Mouse (Mus musculus) intestine, embryonic 16.5 days (tissue): ENCODE data around the gene Zfp663. TPM values are rescaled to one million over a fixed set of nuclear protein-coding genes. Genes with fewer than 3 reads are reported as not detected.
A peak's percentile ranks its signal among the peaks of the same experiment; 100 is the strongest.

Experiments
- ATAC-seq: fragments of 200-750 bp; cut with Nextera tagmentation; 2 replicates; pipeline ENCODE4 v1.8.0; 2017; ENCODE audit warnings: moderate TSS enrichment, moderate library complexity
- H3K27ac ChIP-seq: fragments of 300-500 bp; sonication (generic); 2 replicates; pipeline ENCODE4 v1.5.1; 2014; ENCODE audit warnings: mild to moderate bottlenecking, low read length
- H3K27me3 ChIP-seq: fragments of 300-500 bp; sonication (generic); replicated peaks from 2 replicates; pipeline ENCODE4 v1.6.1; 2014; ENCODE audit warnings: low read length, control low read depth, mixed read lengths; ENCODE audit not compliant: control insufficient read depth, insufficient read depth
- H3K36me3 ChIP-seq: fragments of 300-500 bp; sonication (generic); 2 replicates; pipeline ENCODE4 v1.6.1; 2014; ENCODE audit warnings: low read length, control low read depth; ENCODE audit not compliant: control insufficient read depth, insufficient read depth
- H3K4me1 ChIP-seq: fragments of 300-500 bp; sonication (generic); 2 replicates; pipeline ENCODE4 v1.6.1; 2014; ENCODE audit warnings: low read length, control low read depth, mixed read lengths; ENCODE audit not compliant: control insufficient read depth, insufficient read depth
- H3K4me2 ChIP-seq: fragments of 300-500 bp; sonication (generic); 2 replicates; pipeline ENCODE4 v1.6.1; 2014; ENCODE audit warnings: low read depth, low read length, control low read depth
- H3K4me3 ChIP-seq: fragments of 300-500 bp; sonication (generic); 2 replicates; pipeline ENCODE4 v1.5.1; 2014; ENCODE audit warnings: mild to moderate bottlenecking, low read length
- H3K9ac ChIP-seq: fragments of 300-500 bp; sonication (generic); 2 replicates; pipeline ENCODE4 v1.6.1; 2014; ENCODE audit warnings: low read depth, low read length
- H3K9me3 ChIP-seq: fragments of 300-500 bp; sonication (generic); 2 replicates; pipeline ENCODE4 v1.6.1; 2016; ENCODE audit warnings: low read length, control low read depth; ENCODE audit not compliant: control insufficient read depth
- WGBS: fragments of 180-500 bp; shearing (Covaris S2); extraction: QIAGEN DNeasy Blood & Tissue Kit; methylation state at CpG from one replicate; pipeline ENCODE4 v1.1.7; 2014; 5-methylcytosine and 5-hydroxymethylcytosine counted together
- polyA plus RNA-seq: library from polyadenylated mRNA; unstranded; fragments of >200 nt; fragmentation: Nextera tagmentation; extraction: Ambion mirVana; gene quantifications from 2 replicates; pipeline ENCODE4 v1.2.1, GENCODE M21; 2015

The Zfp663 gene
- polyA plus RNA-seq, 1 experiment from 2014 or later, result 0.64 TPM

DNA sequence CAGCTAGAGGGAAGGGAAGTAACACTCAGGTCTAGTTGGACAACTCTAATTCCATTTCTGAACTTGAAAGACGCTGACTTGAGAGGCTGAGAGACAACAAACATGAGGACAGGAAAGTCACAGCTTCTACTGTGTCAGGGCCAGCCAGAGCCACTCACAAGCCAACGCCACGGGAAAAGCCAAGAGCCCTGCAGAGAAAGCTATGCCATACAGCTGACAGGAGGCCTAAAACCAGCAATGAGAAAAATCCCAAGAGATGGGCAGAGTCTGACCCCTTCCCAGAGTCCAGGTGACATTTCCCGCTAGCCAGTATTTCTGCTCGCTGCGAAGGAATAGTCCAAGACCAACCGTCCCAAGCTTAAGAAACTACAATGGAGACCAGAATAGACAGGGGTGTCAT lies 49.6 kb downstream of the Zfp663 start:
- Histone ChIP-seq H3K27me3 (no peaks in the 10 kb centered on the region), H3K9me3 (no peaks in the 10 kb centered on the region), H3K4me2 (no peak overlapping the region), H3K4me3 (no peak overlapping the region), H3K27ac (peak overlapping the region; percentile 30; the same call in 1 of the 2 replicates), H3K36me3 (peaks cover 12% of the 10 kb centered on the region), H3K4me1 (peaks cover 67% of the 10 kb centered on the region), H3K9ac (no peak overlapping the region)
- 87% methylated on average over 7 of the region's 7 CpGs for WGBS
- ATAC-seq, result no peak

DNA sequence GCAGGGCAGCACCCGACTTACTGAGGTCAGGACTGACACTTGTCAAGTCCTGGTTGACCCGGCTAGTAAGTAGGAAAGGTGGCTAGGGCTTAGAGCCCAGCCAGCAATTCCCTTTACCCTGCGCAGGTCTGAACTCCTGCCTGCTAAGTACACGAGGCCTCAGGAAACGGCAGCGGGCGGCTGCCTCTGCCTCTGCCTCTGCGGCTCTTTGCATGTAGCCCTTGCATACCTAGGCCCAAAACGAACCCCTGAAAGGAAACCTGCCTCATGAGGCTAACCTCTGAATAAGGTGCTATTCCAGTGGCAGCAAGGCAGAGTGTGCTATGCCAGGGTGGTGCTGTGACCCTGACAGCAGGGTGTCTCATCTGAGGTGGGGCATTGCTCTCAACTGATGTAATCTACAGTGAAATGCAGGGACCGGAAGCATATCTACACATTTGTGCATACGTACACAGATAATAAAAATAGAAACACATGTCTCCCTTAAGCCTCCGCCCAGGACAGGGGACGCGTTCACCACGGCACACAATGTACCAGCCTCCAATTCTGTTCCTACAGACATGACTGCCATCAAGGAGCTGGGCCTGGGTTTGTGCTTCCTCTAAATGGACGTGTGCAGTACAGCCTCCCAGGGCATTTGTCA lies 50.8 kb downstream of the Zfp663 start:
- Histone ChIP-seq H3K9me3 (no peaks in the 10 kb centered on the region), H3K4me3 (no peak overlapping the region), H3K9ac (peak overlapping the region; percentile 49), H3K27me3 (no peaks in the 10 kb centered on the region), H3K4me2 (no peak overlapping the region), H3K4me1 (peaks cover 57% of the 10 kb centered on the region), H3K27ac (peak overlapping the region; percentile 55), H3K36me3 (peaks cover 12% of the 10 kb centered on the region)
- peak; percentile 16; the same call in 1 of the 2 replicates for ATAC-seq
- WGBS, result 46% methylated on average over 16 of the region's 16 CpGs

DNA sequence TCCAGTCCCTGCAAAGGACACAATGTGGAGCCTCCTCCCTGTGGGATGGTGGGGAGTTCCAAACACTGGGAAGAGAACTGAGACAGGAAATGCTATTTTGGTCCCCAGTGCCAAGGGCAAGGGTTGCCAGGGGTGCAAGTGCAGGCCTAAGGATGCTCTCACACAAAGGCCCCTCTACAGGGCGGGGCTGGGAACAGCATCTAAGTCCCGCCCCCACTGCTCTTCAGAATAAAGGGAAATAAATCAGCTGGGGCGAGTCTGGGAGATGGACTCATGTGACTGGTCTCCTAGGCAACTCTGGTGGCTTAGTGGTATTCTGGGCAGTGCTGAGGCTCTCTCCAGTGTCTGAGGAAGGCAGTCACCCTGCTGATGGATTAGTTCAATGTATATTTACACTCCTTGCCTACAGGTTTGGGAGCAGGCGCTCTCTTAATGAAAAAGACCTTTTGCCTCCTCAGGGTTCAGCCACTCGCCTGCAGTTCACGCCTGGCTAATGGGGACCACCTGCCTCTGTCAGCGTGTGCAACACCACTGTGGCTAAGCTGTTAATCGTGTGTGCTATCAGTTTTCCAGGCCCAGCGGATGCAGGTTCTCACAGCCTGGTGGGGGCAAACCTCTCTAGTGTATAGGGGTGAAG lies 51.6 kb downstream of the Zfp663 start:
- 21% methylated on average over 9 of the region's 9 CpGs for WGBS
- Histone ChIP-seq H3K27me3 (no peaks in the 10 kb centered on the region), H3K9me3 (no peaks in the 10 kb centered on the region), H3K36me3 (peaks cover 12% of the 10 kb centered on the region), H3K4me1 (peaks cover 52% of the 10 kb centered on the region), H3K4me3 (no peak overlapping the region), H3K9ac (peak overlapping the region; percentile 49), H3K4me2 (no peak overlapping the region), H3K27ac (peak overlapping the region; percentile 55)
- peak; percentile 64 for ATAC-seq

DNA sequence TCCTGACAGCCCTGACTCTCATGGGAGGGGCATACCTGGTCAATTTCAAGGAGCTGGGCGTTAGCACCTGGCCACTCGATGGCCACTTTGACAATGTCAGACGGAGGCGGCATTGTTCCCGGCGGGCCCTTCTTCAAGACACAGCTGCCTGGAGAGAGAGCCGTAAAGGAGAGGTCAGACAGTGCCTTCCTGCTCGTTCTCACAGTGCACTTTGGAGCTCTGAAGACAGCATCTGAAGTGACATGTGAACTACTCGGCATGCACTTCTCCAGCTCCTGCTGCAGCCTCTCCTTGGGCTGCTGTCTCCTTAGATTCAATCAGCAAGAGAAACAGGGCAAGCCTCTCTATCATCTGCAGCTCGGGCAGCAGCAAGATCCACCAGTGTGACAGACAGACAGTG lies 52.3 kb downstream of the Zfp663 start:
- peak overlapping the region; percentile 7; the same call in 1 of the 2 replicates for H3K27ac ChIP-seq

DNA sequence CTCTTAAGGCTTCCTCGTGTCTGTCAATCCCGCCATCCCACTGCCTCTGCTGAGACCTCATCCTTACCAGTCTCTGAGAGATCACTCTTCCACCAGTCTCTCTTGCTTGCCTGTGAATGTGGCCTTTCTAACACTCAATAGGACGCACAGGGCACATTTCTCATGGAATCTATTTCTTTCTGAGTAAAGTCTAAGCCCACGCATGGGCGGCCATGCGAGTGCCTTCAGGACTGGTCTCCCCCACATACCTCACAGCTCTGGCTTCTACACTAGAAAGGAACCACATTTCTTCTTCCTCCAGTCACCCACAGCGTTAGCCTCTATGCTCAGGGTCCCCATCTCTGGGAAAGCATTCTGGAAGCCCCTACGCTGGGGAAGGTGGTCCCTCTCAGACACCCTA lies 54.3 kb downstream of the Zfp663 start:
- Histone ChIP-seq H3K9ac (no peak overlapping the region), H3K36me3 (peaks cover 12% of the 10 kb centered on the region), H3K9me3 (no peaks in the 10 kb centered on the region), H3K4me1 (peaks cover 26% of the 10 kb centered on the region), H3K4me3 (no peak overlapping the region), H3K4me2 (no peak overlapping the region), H3K27me3 (no peaks in the 10 kb centered on the region), H3K27ac (no peak overlapping the region)
- ATAC-seq, result no peak
- 85% methylated on average over 8 of the region's 8 CpGs for WGBS

More for the DNA sequence above, 52.3 kb downstream of the Zfp663 start:
- H3K4me2 ChIP-seq, result no peak overlapping the region
- peaks cover 12% of the 10 kb centered on the region for H3K36me3 ChIP-seq
- WGBS, result 54% methylated on average over 10 of the region's 10 CpGs
- no peak overlapping the region for H3K9ac ChIP-seq
- no peak for ATAC-seq
- H3K4me3 ChIP-seq, result no peak overlapping the region
- no peaks in the 10 kb centered on the region for H3K9me3 ChIP-seq
- peaks cover 44% of the 10 kb centered on the region for H3K4me1 ChIP-seq
- no peaks in the 10 kb centered on the region for H3K27me3 ChIP-seq

DNA sequence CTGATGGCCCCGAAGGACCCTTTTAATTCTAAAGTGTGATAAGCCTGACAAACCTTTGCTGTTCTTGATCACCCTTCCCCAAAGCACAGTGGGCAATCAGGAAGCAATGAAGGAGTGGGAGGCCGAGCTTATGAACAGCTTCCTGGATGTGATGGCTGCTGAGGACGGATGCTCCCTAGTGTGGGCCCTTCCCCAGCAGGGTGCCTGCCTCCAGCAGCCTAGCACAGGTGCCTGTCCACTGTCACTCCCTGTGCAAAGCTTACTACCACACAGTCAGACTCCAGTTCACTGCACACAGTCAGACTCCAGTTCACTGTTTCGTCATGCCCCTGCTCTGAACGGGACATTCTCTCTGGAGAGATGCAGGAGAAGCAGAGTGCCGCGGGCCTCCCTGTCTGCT lies 56.1 kb downstream of the Zfp663 start:
- Histone ChIP-seq H3K27me3 (no peaks in the 10 kb centered on the region), H3K4me3 (no peak overlapping the region), H3K4me1 (peaks cover 8% of the 10 kb centered on the region), H3K4me2 (no peak overlapping the region), H3K9ac (no peak overlapping the region), H3K36me3 (peaks cover 12% of the 10 kb centered on the region), H3K27ac (no peak overlapping the region), H3K9me3 (no peaks in the 10 kb centered on the region)
- WGBS, result 71% methylated on average over 7 of the region's 7 CpGs
- ATAC-seq, result no peak

DNA sequence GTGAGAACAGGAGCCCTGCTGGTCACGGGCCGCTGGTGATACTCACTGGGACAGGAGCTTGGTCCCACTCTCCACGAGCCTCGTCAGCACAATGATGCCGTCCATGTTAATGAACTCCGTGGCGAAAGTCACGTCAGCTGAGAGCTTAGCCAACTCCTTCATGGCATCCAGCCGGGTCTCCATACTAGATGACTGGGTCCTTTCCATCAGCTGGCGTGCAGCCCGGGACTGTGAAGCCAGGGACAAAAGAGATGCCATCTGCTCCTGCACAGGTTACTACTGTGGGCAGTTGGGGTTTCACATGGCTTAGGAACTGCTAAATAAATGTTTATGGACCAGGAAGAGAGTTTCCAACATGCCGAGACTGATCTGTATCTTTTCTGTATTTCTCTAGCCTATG lies 57.0 kb downstream of the Zfp663 start:
- H3K4me3 ChIP-seq, result no peak overlapping the region
- H3K4me2 ChIP-seq, result no peak overlapping the region
- 88% methylated on average over 12 of the region's 12 CpGs for WGBS
- H3K4me1 ChIP-seq, result no peaks in the 10 kb centered on the region; the same call in 1 of the 2 replicates
- H3K36me3 ChIP-seq, result peaks cover 12% of the 10 kb centered on the region
- no peak overlapping the region for H3K9ac ChIP-seq
- no peak overlapping the region for H3K27ac ChIP-seq
- no peak for ATAC-seq
- no peaks in the 10 kb centered on the region for H3K9me3 ChIP-seq
- no peaks in the 10 kb centered on the region for H3K27me3 ChIP-seq

DNA sequence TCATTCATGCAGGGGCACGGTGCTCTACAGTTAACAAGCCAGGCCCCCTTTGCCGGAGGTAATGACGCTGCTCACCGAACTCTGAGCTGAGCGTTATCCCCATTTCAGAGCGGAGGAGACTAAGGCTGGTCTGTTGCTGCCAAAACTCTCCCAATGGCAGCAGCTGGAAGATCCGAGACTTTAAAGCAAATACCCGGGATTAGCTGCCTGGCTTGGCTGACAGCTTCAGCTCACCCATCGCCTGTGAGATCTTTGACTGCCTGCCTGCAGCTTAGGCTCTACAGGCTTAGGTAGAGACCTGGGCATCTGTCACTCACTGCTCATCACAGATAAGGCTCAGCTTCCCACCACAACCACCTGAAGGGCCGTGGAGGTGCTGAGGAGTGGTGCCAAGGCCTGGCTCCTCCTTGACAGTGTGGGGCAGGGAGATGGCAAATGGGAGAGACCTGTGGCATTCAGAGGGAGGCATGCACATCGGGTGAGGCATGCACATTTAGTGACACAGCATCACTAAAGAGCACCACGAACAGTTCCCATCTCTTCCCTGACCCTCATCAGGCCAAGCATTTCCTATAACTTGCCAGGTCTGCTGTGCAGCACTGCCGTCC lies 57.6 kb downstream of the Zfp663 start:
- whole genome bisulfite sequencing, result 74% methylated on average over 13 of the region's 13 CpGs
- Histone ChIP-seq H3K4me2 (no peak overlapping the region), H3K9me3 (no peaks in the 10 kb centered on the region), H3K36me3 (peaks cover 12% of the 10 kb centered on the region), H3K9ac (no peak overlapping the region), H3K4me3 (no peak overlapping the region), H3K4me1 (no peaks in the 10 kb centered on the region; the same call in 1 of the 2 replicates), H3K27me3 (no peaks in the 10 kb centered on the region), H3K27ac (no peak overlapping the region)
- ATAC-seq, result no peak

DNA sequence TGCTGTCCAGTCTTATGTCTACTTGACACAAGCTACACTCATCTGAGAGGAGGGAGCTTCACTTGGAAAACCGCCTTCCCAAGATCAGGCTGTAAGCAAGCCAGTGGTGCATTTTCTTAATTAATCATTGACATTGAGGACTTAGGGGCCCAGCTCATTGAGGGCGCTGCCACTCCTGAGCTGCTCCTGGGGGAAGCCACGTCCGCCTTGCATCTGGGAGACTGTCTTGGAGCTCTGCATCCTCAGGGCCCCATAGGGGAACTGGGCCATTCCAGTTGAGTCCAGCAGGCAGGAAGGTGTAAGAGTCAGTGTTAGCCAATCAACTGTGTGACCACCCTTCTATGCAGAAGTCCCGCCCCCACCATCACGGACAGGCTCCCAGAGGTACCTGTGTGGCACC lies 60.7 kb downstream of the Zfp663 start:
- no peaks in the 10 kb centered on the region; the same call in 1 of the 2 replicates for H3K4me1 ChIP-seq
- no peak overlapping the region for H3K4me2 ChIP-seq
- H3K36me3 ChIP-seq, result peaks cover 18% of the 10 kb centered on the region
- WGBS, result 66% methylated on average over 6 of the region's 6 CpGs
- no peak overlapping the region for H3K4me3 ChIP-seq
- no peaks in the 10 kb centered on the region for H3K27me3 ChIP-seq
- 0 out of 2 replicates have a peak overlapping the region, but pooled peaks have one; percentile 14 for H3K27ac ChIP-seq
- peak; percentile 86 for ATAC-seq
- no peaks in the 10 kb centered on the region for H3K9me3 ChIP-seq
- no peak overlapping the region for H3K9ac ChIP-seq
